Mouse (Mus musculus): ENCODE measurements around the gene Mtfr1l. TPM values are rescaled to one million over a fixed set of nuclear protein-coding genes. Genes with fewer than 3 reads are reported as not detected.

Mtfr1l gene
- polyA plus RNA-seq, 1 experiment from 2014 or later: 126 TPM

DNA sequence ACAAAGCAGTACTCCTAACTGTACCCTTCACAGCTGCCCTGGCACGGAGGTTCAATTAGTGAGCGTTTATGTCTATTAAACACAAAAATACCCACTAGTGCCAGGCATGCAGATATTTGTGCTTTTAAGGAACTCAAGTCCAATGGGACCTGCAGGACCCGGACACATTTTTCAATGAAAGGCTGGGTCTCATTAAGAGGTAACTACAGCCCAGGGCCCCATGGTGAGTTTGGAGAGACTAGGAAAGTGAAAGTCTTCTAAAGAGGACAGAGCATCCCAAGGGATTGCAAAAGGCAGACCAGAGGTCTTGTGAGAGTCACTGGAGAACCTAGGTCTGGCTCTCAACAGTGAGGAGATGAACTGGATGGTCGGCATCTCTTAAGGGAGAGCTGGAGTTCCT, 1.8 kb downstream of the Mtfr1l start:
- ATAC-seq (ENCODE audit: low read depth) (no peak), DNase-seq (ENCODE audit: low spot score) (no peak)
- 0 out of 2 replicates have a peak overlapping the region, but pooled peaks have one; percentile 93 for H3K9ac ChIP-seq (ENCODE audit: low read depth, low read length)

GRCm38 (mm10) chr4:134532928-134533327, 2.3 kb downstream of the Mtfr1l start:
- no peak overlapping the region for H3K9ac ChIP-seq (ENCODE audit: low read depth, low read length)
- H3K4me2 ChIP-seq (ENCODE audit: low read depth, low read length): no peak overlapping the region
- H3K27ac ChIP-seq (replicated peaks; ENCODE audit: low read depth, low read length): no peak overlapping the region

More for the DNA sequence above, 1.8 kb downstream of the Mtfr1l start:
- H3K4me3 ChIP-seq (ENCODE audit: low read depth, low read length): peak overlapping the region; percentile 98
- H3K4me2 ChIP-seq (ENCODE audit: low read depth, low read length): peak overlapping the region; percentile 91
- no peaks in the 10 kb centered on the region for H3K9me3 ChIP-seq (ENCODE audit: control insufficient read depth, low read length)
- H3K27ac ChIP-seq (replicated peaks; ENCODE audit: low read depth, low read length): no peak overlapping the region
- WGBS: 77% methylated on average over 4 of the region's 4 CpGs
- no peaks in the 10 kb centered on the region for H3K27me3 ChIP-seq (replicated peaks; ENCODE audit: control insufficient read depth, insufficient read depth, low read length)
- peaks cover 39% of the 10 kb centered on the region for H3K36me3 ChIP-seq (ENCODE audit: control insufficient read depth, insufficient read depth, low read length)
- peaks cover 13% of the 10 kb centered on the region for H3K4me1 ChIP-seq (ENCODE audit: control insufficient read depth, insufficient read depth, low read length)

GRCm38 (mm10) chr4:134526220-134526619, 9.0 kb downstream of the Mtfr1l start:
- Histone ChIP-seq H3K36me3 (ENCODE audit: control insufficient read depth, insufficient read depth, low read length) (peaks cover 73% of the 10 kb centered on the region), H3K4me3 (ENCODE audit: low read depth, low read length) (no peak overlapping the region), H3K4me1 (ENCODE audit: control insufficient read depth, insufficient read depth, low read length) (no peaks in the 10 kb centered on the region), H3K9ac (ENCODE audit: low read depth, low read length) (no peak overlapping the region), H3K27ac (replicated peaks; ENCODE audit: low read depth, low read length) (no peak overlapping the region), H3K4me2 (ENCODE audit: low read depth, low read length) (no peak overlapping the region), H3K9me3 (ENCODE audit: control insufficient read depth, low read length) (no peaks in the 10 kb centered on the region), H3K27me3 (replicated peaks; ENCODE audit: control insufficient read depth, insufficient read depth, low read length) (no peaks in the 10 kb centered on the region)
- DNase-seq (ENCODE audit: low spot score) (no peak), ATAC-seq (ENCODE audit: low read depth) (no peak)
- WGBS: 71% methylated on average over 5 of the region's 5 CpGs

More at GRCm38 (mm10) chr4:134532928-134533327, 2.3 kb downstream of the Mtfr1l start:
- Histone ChIP-seq H3K27me3 (replicated peaks; ENCODE audit: control insufficient read depth, insufficient read depth, low read length) (no peaks in the 10 kb centered on the region), H3K4me1 (ENCODE audit: control insufficient read depth, insufficient read depth, low read length) (peaks cover 13% of the 10 kb centered on the region), H3K9me3 (ENCODE audit: control insufficient read depth, low read length) (no peaks in the 10 kb centered on the region), H3K4me3 (ENCODE audit: low read depth, low read length) (no peak overlapping the region), H3K36me3 (ENCODE audit: control insufficient read depth, insufficient read depth, low read length) (peaks cover 39% of the 10 kb centered on the region)
- no peak for DNase-seq (ENCODE audit: low spot score)
- 80% methylated on average over 4 of the region's 4 CpGs for WGBS
- ATAC-seq (ENCODE audit: low read depth): no peak

GRCm38 (mm10) chr4:134525806-134526205, 9.4 kb downstream of the Mtfr1l start:
- Histone ChIP-seq H3K36me3 (ENCODE audit: control insufficient read depth, insufficient read depth, low read length) (peaks cover 69% of the 10 kb centered on the region), H3K4me2 (ENCODE audit: low read depth, low read length) (no peak overlapping the region), H3K27ac (replicated peaks; ENCODE audit: low read depth, low read length) (no peak overlapping the region), H3K9ac (ENCODE audit: low read depth, low read length) (no peak overlapping the region), H3K27me3 (replicated peaks; ENCODE audit: control insufficient read depth, insufficient read depth, low read length) (no peaks in the 10 kb centered on the region), H3K9me3 (ENCODE audit: control insufficient read depth, low read length) (no peaks in the 10 kb centered on the region), H3K4me3 (ENCODE audit: low read depth, low read length) (no peak overlapping the region), H3K4me1 (ENCODE audit: control insufficient read depth, insufficient read depth, low read length) (no peaks in the 10 kb centered on the region)
- ATAC-seq (ENCODE audit: low read depth) (peak; percentile 57; the same call in 1 of the 2 replicates), DNase-seq (ENCODE audit: low spot score) (peak; percentile 30)
- WGBS: 67% methylated on average over 5 of the region's 5 CpGs

GRCm38 (mm10) chr4:134523447-134523846, 11.7 kb downstream of the Mtfr1l start:
- Histone ChIP-seq H3K9me3 (ENCODE audit: control insufficient read depth, low read length) (no peaks in the 10 kb centered on the region), H3K4me1 (ENCODE audit: control insufficient read depth, insufficient read depth, low read length) (no peaks in the 10 kb centered on the region), H3K4me3 (ENCODE audit: low read depth, low read length) (no peak overlapping the region), H3K27me3 (replicated peaks; ENCODE audit: control insufficient read depth, insufficient read depth, low read length) (no peaks in the 10 kb centered on the region), H3K36me3 (ENCODE audit: control insufficient read depth, insufficient read depth, low read length) (peaks cover 47% of the 10 kb centered on the region), H3K27ac (replicated peaks; ENCODE audit: low read depth, low read length) (no peak overlapping the region), H3K4me2 (ENCODE audit: low read depth, low read length) (no peak overlapping the region), H3K9ac (ENCODE audit: low read depth, low read length) (no peak overlapping the region)
- ATAC-seq (ENCODE audit: low read depth) (no peak), DNase-seq (ENCODE audit: low spot score) (no peak)
- 88% methylated on average over 4 of the region's 4 CpGs for WGBS

DNA sequence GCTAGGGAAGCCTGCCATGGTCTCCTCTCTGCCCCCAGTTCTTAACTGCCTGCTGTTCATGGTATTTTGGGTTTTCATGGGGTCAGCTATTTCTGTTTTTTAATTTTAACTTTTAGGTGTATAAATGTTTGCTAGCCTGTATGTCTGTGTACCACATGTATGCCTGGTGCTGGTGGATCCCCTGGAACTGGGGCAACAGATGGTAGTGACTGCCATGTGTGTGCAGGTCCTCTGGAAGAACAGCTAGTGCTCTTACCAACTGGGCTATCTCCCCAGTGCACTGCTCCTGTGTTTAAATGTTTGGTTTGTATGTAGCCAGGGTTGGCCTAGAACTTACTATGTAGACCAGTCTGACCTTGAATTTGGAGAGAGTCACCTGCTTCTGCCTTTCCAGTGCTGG, 15.9 kb downstream of the Mtfr1l start:
- DNase-seq (ENCODE audit: low spot score) (no peak), ATAC-seq (ENCODE audit: low read depth) (no peak)
- Histone ChIP-seq H3K27me3 (replicated peaks; ENCODE audit: control insufficient read depth, insufficient read depth, low read length) (no peaks in the 10 kb centered on the region), H3K4me3 (ENCODE audit: low read depth, low read length) (no peak overlapping the region), H3K9me3 (ENCODE audit: control insufficient read depth, low read length) (no peaks in the 10 kb centered on the region), H3K9ac (ENCODE audit: low read depth, low read length) (no peak overlapping the region), H3K4me1 (ENCODE audit: control insufficient read depth, insufficient read depth, low read length) (no peaks in the 10 kb centered on the region), H3K36me3 (ENCODE audit: control insufficient read depth, insufficient read depth, low read length) (peaks cover 10% of the 10 kb centered on the region), H3K27ac (replicated peaks; ENCODE audit: low read depth, low read length) (no peak overlapping the region), H3K4me2 (ENCODE audit: low read depth, low read length) (no peak overlapping the region)

- 90% methylated on average over 4 of the region's 4 CpGs for WGBS
- DNase-seq (ENCODE audit: low spot score) (no peak), ATAC-seq (ENCODE audit: low read depth) (no peak)
- H3K9me3 ChIP-seq (ENCODE audit: control insufficient read depth, low read length): no peaks in the 10 kb centered on the region
- H3K4me1 ChIP-seq (ENCODE audit: control insufficient read depth, insufficient read depth, low read length): no peaks in the 10 kb centered on the region
- no peak overlapping the region for H3K27ac ChIP-seq (replicated peaks; ENCODE audit: low read depth, low read length)
- no peak overlapping the region for H3K4me2 ChIP-seq (ENCODE audit: low read depth, low read length)
- H3K9ac ChIP-seq (ENCODE audit: low read depth, low read length): no peak overlapping the region
- no peaks in the 10 kb centered on the region for H3K27me3 ChIP-seq (replicated peaks; ENCODE audit: control insufficient read depth, insufficient read depth, low read length)
- peaks cover 5% of the 10 kb centered on the region; the same call in 1 of the 2 replicates for H3K36me3 ChIP-seq (ENCODE audit: control insufficient read depth, insufficient read depth, low read length)
- H3K4me3 ChIP-seq (ENCODE audit: low read depth, low read length): no peak overlapping the region
These were observed 16.6 kb downstream of the Mtfr1l start for GRCm38 (mm10) chr4:134518541-134518940.

GRCm38 (mm10) chr4:134517719-134518118, 17.5 kb downstream of the Mtfr1l start:
- H3K27me3 ChIP-seq (replicated peaks; ENCODE audit: control insufficient read depth, insufficient read depth, low read length): no peaks in the 10 kb centered on the region
- no peak for DNase-seq (ENCODE audit: low spot score)
- no peaks in the 10 kb centered on the region for H3K36me3 ChIP-seq (ENCODE audit: control insufficient read depth, insufficient read depth, low read length)
- no peaks in the 10 kb centered on the region for H3K4me1 ChIP-seq (ENCODE audit: control insufficient read depth, insufficient read depth, low read length)
- no peaks in the 10 kb centered on the region for H3K9me3 ChIP-seq (ENCODE audit: control insufficient read depth, low read length)
- H3K4me3 ChIP-seq (ENCODE audit: low read depth, low read length): no peak overlapping the region
- H3K4me2 ChIP-seq (ENCODE audit: low read depth, low read length): no peak overlapping the region
- H3K27ac ChIP-seq (replicated peaks; ENCODE audit: low read depth, low read length): no peak overlapping the region
- H3K9ac ChIP-seq (ENCODE audit: low read depth, low read length): no peak overlapping the region
- ATAC-seq (ENCODE audit: low read depth): no peak
- 91% methylated on average over 10 of the region's 10 CpGs for WGBS

GRCm38 (mm10) chr4:134516981-134517380, 18.2 kb downstream of the Mtfr1l start:
- H3K9me3 ChIP-seq (ENCODE audit: control insufficient read depth, low read length): no peaks in the 10 kb centered on the region
- ATAC-seq (ENCODE audit: low read depth) (no peak), DNase-seq (ENCODE audit: low spot score) (peak; percentile 23)
- no peak overlapping the region for H3K4me3 ChIP-seq (ENCODE audit: low read depth, low read length)
- no peak overlapping the region for H3K9ac ChIP-seq (ENCODE audit: low read depth, low read length)
- H3K4me2 ChIP-seq (ENCODE audit: low read depth, low read length): no peak overlapping the region
- no peaks in the 10 kb centered on the region; the same call in 1 of the 2 replicates for H3K4me1 ChIP-seq (ENCODE audit: control insufficient read depth, insufficient read depth, low read length)
- no peaks in the 10 kb centered on the region for H3K36me3 ChIP-seq (ENCODE audit: control insufficient read depth, insufficient read depth, low read length)
- 73% methylated on average over 8 of the region's 8 CpGs for WGBS
- H3K27me3 ChIP-seq (replicated peaks; ENCODE audit: control insufficient read depth, insufficient read depth, low read length): no peaks in the 10 kb centered on the region
- H3K27ac ChIP-seq (replicated peaks; ENCODE audit: low read depth, low read length): no peak overlapping the region
